In the genomic region with DNA sequence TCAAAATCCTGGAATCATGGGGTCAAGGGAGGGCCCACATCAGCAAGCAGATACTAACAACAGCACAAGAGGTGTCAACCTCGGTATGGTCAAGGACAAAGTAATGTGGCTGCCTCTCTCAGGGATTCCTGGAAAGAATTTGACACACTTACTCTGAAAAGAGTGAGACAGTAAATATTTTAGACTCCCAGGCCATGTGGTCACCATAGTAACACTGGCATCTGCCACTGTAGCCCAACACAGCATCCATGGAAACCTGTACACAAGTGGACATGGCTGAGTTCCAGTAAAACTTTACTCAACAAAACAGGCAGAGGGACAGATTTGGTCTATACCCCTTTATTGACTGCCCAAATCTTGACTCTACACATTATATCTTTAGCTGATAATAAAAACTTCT, we compare ENCODE assay signal across 10 mouse cellular contexts. TPM values are rescaled to one million over a fixed set of nuclear protein-coding genes. Genes with fewer than 3 reads are reported as not detected.
DNase-seq lines count a peak whose midpoint lies in the region; ATAC-seq lines count a peak whose summit lies in the region.
"Had no signal": no experiment of that assay in that cellular context is flagged by ENCODE, and none has a peak within 500 bp of the region (broad histone marks: within the 10 kb centered on the region; RNA-seq: fewer than 3 reads in every experiment).

No protein-coding gene starts in this region.

- H3K27ac ChIP-seq in heart, embryonic 11.5 days (ENCODE audit: low read depth, low read length): no peak overlapping the region
- H3K27ac ChIP-seq in intestine, embryonic 16.5 days (ENCODE audit: low read length): no peak overlapping the region

- H3K36me3 ChIP-seq in heart, embryonic 11.5 days (ENCODE audit: control insufficient read depth, insufficient read depth, low read length): no peaks in the 10 kb centered on the region
- no peaks in the 10 kb centered on the region for H3K36me3 ChIP-seq in intestine, embryonic 16.5 days (ENCODE audit: control insufficient read depth, insufficient read depth, low read length)

- ATAC-seq in heart, embryonic 11.5 days (replicated peaks; ENCODE audit: insufficient number of reproducible peaks, low FRiP score, low TSS enrichment): no peak
- no peak for ATAC-seq in intestine, embryonic 16.5 days

- 48% methylated on average over 1 of the region's 1 CpGs for WGBS in heart, embryonic 11.5 days (ENCODE audit: insufficient replicate concordance)
- 66% methylated on average over 1 of the region's 1 CpGs for WGBS in intestine, embryonic 16.5 days

- no peaks in the 10 kb centered on the region for H3K27me3 ChIP-seq in heart, embryonic 11.5 days (ENCODE audit: control insufficient read depth, insufficient read depth, low read length)
- no peaks in the 10 kb centered on the region for H3K27me3 ChIP-seq in intestine, embryonic 16.5 days (replicated peaks; ENCODE audit: control insufficient read depth, insufficient read depth, low read length)
- H3K27me3 ChIP-seq: CH12.LX had no signal

- no peak overlapping the region for H3K4me3 ChIP-seq in heart, embryonic 11.5 days (ENCODE audit: low read depth, low read length)
- no peak overlapping the region for H3K4me3 ChIP-seq in intestine, embryonic 16.5 days (ENCODE audit: low read length)

- no peaks in the 10 kb centered on the region for H3K9me3 ChIP-seq in heart, embryonic 11.5 days (replicated peaks; ENCODE audit: control insufficient read depth, low read length)
- H3K9me3 ChIP-seq in intestine, embryonic 16.5 days (ENCODE audit: control insufficient read depth, low read length): no peaks in the 10 kb centered on the region

- H3K4me1 ChIP-seq in heart, embryonic 11.5 days (ENCODE audit: control insufficient read depth, insufficient read depth, low read length): peaks cover 5% of the 10 kb centered on the region; the same call in 1 of the 2 replicates
- H3K4me1 ChIP-seq in intestine, embryonic 16.5 days (ENCODE audit: control insufficient read depth, insufficient read depth, low read length): no peaks in the 10 kb centered on the region

- DNase-seq in heart, adult 18-20 months: peak; percentile 74 to 78
- peak; percentile 47 for DNase-seq in NIH3T3 (ENCODE audit: low read depth)
- peak; percentile 63 to 81 for DNase-seq in heart, adult 9 months (ENCODE audit: low spot score in 2 of 2)
- peak; percentile 74 for DNase-seq in lung, postnatal 10 days
- DNase-seq in layer of hippocampus, adult 18-20 months (ENCODE audit: low spot score in 2 of 2): no peak
- DNase-seq in spleen, postnatal 4 days (ENCODE audit: low spot score in 2 of 2): no peak
- DNase-seq: kidney, postnatal 14 days had no signal

- H3K4me2 ChIP-seq in heart, embryonic 11.5 days: no peak overlapping the region
- no peak overlapping the region for H3K4me2 ChIP-seq in intestine, embryonic 16.5 days (ENCODE audit: low read depth, low read length)

- no peak overlapping the region for H3K9ac ChIP-seq in heart, embryonic 11.5 days (ENCODE audit: low read depth, low read length)
- H3K9ac ChIP-seq in intestine, embryonic 16.5 days (ENCODE audit: low read depth, low read length): no peak overlapping the region

RNA-seq across cellular contexts. Expression of gene Slco3a1, which starts 43.9 kb away (rescaled TPM):
- total RNA-seq in heart, adult 18-20 months (2021): 100 to 1,000 TPM; 106 to 115 TPM
- 22.6 and 22.7 TPM in 2 replicates for polyA plus RNA-seq in heart, embryonic 11.5 days (2014; fragmentation: Nextera tagmentation; extraction: Ambion mirVana)
- 6.7 and 6.8 TPM in 2 replicates for polyA plus RNA-seq in intestine, embryonic 16.5 days (2015; fragmentation: Nextera tagmentation; extraction: Ambion mirVana)
- 10 to 100 TPM; 51.9 to 53.4 TPM for total RNA-seq in layer of hippocampus, adult 18-20 months (2021)

Comparison
In these comparisons a context has a peak if more than half of its experiments do, and no peak if none do; other contexts are left out.
1. DNase-seq: peak in heart, adult 18-20 months (2 of 2), NIH3T3 (single experiment), heart, adult 9 months (2 of 2) and lung, postnatal 10 days (single experiment); none in layer of hippocampus, adult 18-20 months (0 of 2) and spleen, postnatal 4 days (0 of 2).